Mouse (Mus musculus) forebrain, postnatal 0 days (tissue): ENCODE measurements around the gene Ankrd39. TPM values are rescaled to one million over a fixed set of nuclear protein-coding genes. Genes with fewer than 3 reads are reported as not detected.

Source experiments
- ATAC-seq: fragments of 200-750 bp; cut with Nextera tagmentation; 2 replicates; pipeline ENCODE4 v1.8.0; 2017; ENCODE audit warnings: mild to moderate bottlenecking, moderate library complexity
- DNase-seq: peaks from one replicate; pipeline ENCODE4 v3.0.0-alpha.2; 2015
- H3K27ac ChIP-seq: fragments of 300-500 bp; sonication (generic); 2 replicates; pipeline ENCODE4 v1.5.1; 2014; ENCODE audit warnings: low read depth, mild to moderate bottlenecking, antibody characterized with exemption, low read length, moderate library complexity, mixed read lengths
- H3K27me3 ChIP-seq: fragments of 300-500 bp; sonication (generic); 2 replicates; pipeline ENCODE4 v1.6.1; 2014; ENCODE audit warnings: mild to moderate bottlenecking, low read length, mixed read lengths; ENCODE audit not compliant: insufficient read depth
- H3K36me3 ChIP-seq: fragments of 300-500 bp; sonication (generic); 2 replicates; pipeline ENCODE4 v1.6.1; 2014; ENCODE audit warnings: mild to moderate bottlenecking, moderate library complexity; ENCODE audit not compliant: insufficient read depth
- H3K4me1 ChIP-seq: fragments of 300-500 bp; sonication (generic); 2 replicates; pipeline ENCODE4 v1.6.1; 2014; ENCODE audit warnings: antibody characterized with exemption; ENCODE audit not compliant: insufficient read depth
- H3K4me2 ChIP-seq: fragments of 300-500 bp; sonication (generic); 2 replicates; pipeline ENCODE4 v1.6.1; 2014; ENCODE audit warnings: low read depth, mild to moderate bottlenecking, moderate library complexity
- H3K4me3 ChIP-seq: fragments of 300-500 bp; sonication (generic); 2 replicates; pipeline ENCODE4 v1.5.1; 2014; ENCODE audit warnings: low read depth, low read length, mixed read lengths
- H3K9ac ChIP-seq: fragments of 300-500 bp; sonication (generic); 2 replicates; pipeline ENCODE4 v1.6.1; 2014; ENCODE audit warnings: mild to moderate bottlenecking
- H3K9me3 ChIP-seq: fragments of 300-500 bp; sonication (generic); 2 replicates; pipeline ENCODE4 v1.6.1; 2016; ENCODE audit warnings: low read length
- CTCF ChIP-seq: sonication (generic); IDR thresholded peaks from 2 replicates; pipeline ENCODE4 v1.5.1; 2016; ENCODE audit warnings: antibody characterized with exemption, control low read depth, low read depth
- WGBS: fragments of 180-500 bp; shearing (Covaris S2); extraction: QIAGEN DNeasy Blood & Tissue Kit; methylation state at CpG from one replicate; pipeline ENCODE4 v1.1.7; 2014; 5-methylcytosine and 5-hydroxymethylcytosine counted together
- microRNA-seq, 2 experiments: library from miRNA; unstranded; fragments of <30 nt; microRNA quantifications; one replicate each; pipeline ENCODE4; 2016
- polyA plus RNA-seq: library from polyadenylated mRNA; unstranded; fragments of >200 nt; fragmentation: Nextera tagmentation; extraction: Ambion mirVana; gene quantifications from 2 replicates; pipeline ENCODE4 v1.2.1, GENCODE M21; 2015
- total RNA-seq: library from RNA; depleted of rRNA; stranded (reverse); fragments of >200 nt; gene quantifications from 2 replicates; pipeline ENCODE4 v1.2.3, GENCODE M21; 2014; rRNA removed

Gene Ankrd39
- total and polyA plus RNA-seq, 2 experiments from 2014 or later = 23.6 to 25.5 TPM

DNA sequence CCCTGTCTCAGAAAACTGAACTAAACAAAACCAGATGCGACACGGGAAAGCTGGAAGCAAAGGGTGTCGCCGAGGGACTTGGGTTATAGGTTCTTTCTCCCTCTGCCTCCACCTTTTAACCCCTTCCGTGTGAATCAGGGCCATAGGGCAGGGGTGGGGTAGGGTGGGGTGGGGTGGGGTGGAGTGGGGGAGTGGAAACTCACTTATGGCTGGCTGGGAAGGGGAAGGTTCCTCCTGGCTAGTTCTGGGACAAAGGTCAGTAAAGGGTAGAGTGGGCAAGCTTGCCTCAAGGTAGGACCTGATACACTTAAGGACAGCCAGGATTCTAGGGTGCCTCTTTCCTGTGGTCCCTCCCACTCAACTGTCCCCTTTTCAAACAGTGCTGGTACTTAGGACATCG, 53.9 kb downstream of the Ankrd39 start:
- no peak for DNase-seq
- H3K4me3 ChIP-seq = no peak overlapping the region
- H3K36me3 ChIP-seq = peaks cover 3% of the 10 kb centered on the region; the same call in 1 of the 2 replicates
- no peak overlapping the region for H3K4me2 ChIP-seq
- H3K9ac ChIP-seq = no peak overlapping the region
- WGBS = 88% methylated on average over 6 of the region's 6 CpGs
- no peak for TF ChIP-seq CTCF
- no peaks in the 10 kb centered on the region for H3K9me3 ChIP-seq
- H3K27me3 ChIP-seq = no peaks in the 10 kb centered on the region
- H3K27ac ChIP-seq = no peak overlapping the region
- H3K4me1 ChIP-seq = no peaks in the 10 kb centered on the region
- no peak for ATAC-seq

DNA sequence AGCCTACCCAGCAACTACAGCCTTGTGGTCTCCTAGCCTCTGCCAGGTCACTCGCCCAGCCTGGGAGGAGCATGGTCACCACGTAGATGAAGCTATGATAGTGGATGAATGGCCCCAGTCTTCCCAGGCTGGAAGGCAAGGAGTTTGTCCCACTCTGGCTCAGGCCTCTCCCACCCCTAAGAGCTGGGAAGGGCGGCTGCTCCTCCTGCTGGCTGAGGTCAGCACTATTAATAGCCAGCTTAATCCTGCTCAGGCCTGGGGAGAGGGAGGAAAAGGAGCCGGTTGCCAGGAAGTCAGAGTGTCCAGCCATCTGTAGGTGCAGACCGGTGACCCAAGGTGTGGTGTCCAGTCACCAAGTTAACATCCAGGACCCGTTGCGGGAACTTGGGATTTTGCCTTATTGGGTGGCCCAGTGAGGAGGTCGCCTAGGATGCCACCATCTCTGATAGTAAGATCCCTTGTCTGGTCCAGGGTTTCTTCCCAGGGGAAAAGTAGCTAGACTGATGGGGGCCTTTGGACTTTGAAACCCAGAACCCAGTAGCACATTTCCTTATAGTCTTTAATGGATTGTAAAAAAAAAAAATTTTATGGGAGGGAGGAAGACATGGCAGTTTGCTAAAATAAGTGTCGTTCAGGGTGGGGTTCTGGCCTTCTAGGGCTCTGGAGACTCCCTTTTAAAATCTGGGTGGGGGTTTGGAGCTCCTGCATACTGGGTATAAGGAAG, 54.7 kb downstream of the Ankrd39 start:
- no peaks in the 10 kb centered on the region for H3K36me3 ChIP-seq
- 48% methylated on average over 9 of the region's 9 CpGs for WGBS
- H3K9ac ChIP-seq = no peak overlapping the region
- no peaks in the 10 kb centered on the region for H3K9me3 ChIP-seq
- ATAC-seq (peak; percentile 66), DNase-seq (no peak)
- H3K27me3 ChIP-seq = no peaks in the 10 kb centered on the region
- peak; percentile 57 for TF ChIP-seq CTCF
- no peak overlapping the region for H3K27ac ChIP-seq
- no peaks in the 10 kb centered on the region for H3K4me1 ChIP-seq
- no peak overlapping the region for H3K4me2 ChIP-seq
- no peak overlapping the region for H3K4me3 ChIP-seq

- Histone ChIP-seq H3K27ac (no peak overlapping the region), H3K4me2 (no peak overlapping the region), H3K9me3 (no peaks in the 10 kb centered on the region), H3K27me3 (no peaks in the 10 kb centered on the region), H3K9ac (no peak overlapping the region), H3K4me1 (no peaks in the 10 kb centered on the region), H3K36me3 (no peaks in the 10 kb centered on the region), H3K4me3 (no peak overlapping the region)
- ATAC-seq = no peak
- no peak for DNase-seq
- 57% methylated on average over 6 of the region's 6 CpGs for WGBS
- no peak for TF ChIP-seq CTCF
These were observed 57.6 kb downstream of the Ankrd39 start for GRCm38 (mm10) chr1:36489661-36490060.

Small RNAs within 50 kb of the gene (microRNA-seq; reads per million reads assigned to microRNA genes)
- gene Gm47280 = 0 reads per million in 2 experiments

Other genes starting within 250 kb of the Ankrd39 start
- 3.9 and 9.8 TPM in 2 replicates for gene Arid5a, start 239.7 kb downstream of the Ankrd39 start, total RNA-seq
- gene Arid5a, start 239.7 kb downstream of the Ankrd39 start, polyA plus RNA-seq = 2.2 and 3.4 TPM in 2 replicates
- 43.9 and 53.6 TPM in 2 replicates for gene Kansl3, start 178.3 kb downstream of the Ankrd39 start, total RNA-seq
- gene Kansl3, start 178.3 kb downstream of the Ankrd39 start, polyA plus RNA-seq = 18.6 and 27.8 TPM in 2 replicates
- gene Fer1l5, start 175.2 kb downstream of the Ankrd39 start, total RNA-seq = 0.15 TPM in 1 of 2 replicates, not detected in the other
- 1.0 and 1.2 TPM in 2 replicates for gene Fer1l5, start 175.2 kb downstream of the Ankrd39 start, polyA plus RNA-seq
- 15.5 and 21.8 TPM in 2 replicates for gene Lman2l, start 102.2 kb downstream of the Ankrd39 start, total RNA-seq
- 27.3 and 37.6 TPM in 2 replicates for gene Lman2l, start 102.2 kb downstream of the Ankrd39 start, polyA plus RNA-seq
- gene Cnnm4, start 75.8 kb downstream of the Ankrd39 start, total RNA-seq = 12.3 and 14.6 TPM in 2 replicates
- gene Cnnm4, start 75.8 kb downstream of the Ankrd39 start, polyA plus RNA-seq = 7.2 and 9.4 TPM in 2 replicates
- gene Cnnm3, start 35.6 kb downstream of the Ankrd39 start, total RNA-seq = 25.6 and 29.1 TPM in 2 replicates
- gene Cnnm3, start 35.6 kb downstream of the Ankrd39 start, polyA plus RNA-seq = 3.7 and 4.8 TPM in 2 replicates
- 6.3 and 9.8 TPM in 2 replicates for gene Ankrd23, start 10.6 kb downstream of the Ankrd39 start, total RNA-seq
- gene Ankrd23, start 10.6 kb downstream of the Ankrd39 start, polyA plus RNA-seq = 4.5 and 5.3 TPM in 2 replicates
- gene Gm42417, start 8.0 kb downstream of the Ankrd39 start, total RNA-seq = 0.38 TPM in 1 of 2 replicates, not detected in the other
- 0.27 TPM in 1 of 2 replicates, not detected in the other for gene Gm42417, start 8.0 kb downstream of the Ankrd39 start, polyA plus RNA-seq
- gene Sema4c, start 10.9 kb upstream of the Ankrd39 start, total RNA-seq = 32.8 and 39.1 TPM in 2 replicates
- gene Sema4c, start 10.9 kb upstream of the Ankrd39 start, polyA plus RNA-seq = 17.3 and 24.1 TPM in 2 replicates
- gene Fam178b, start 135.7 kb upstream of the Ankrd39 start, total RNA-seq = 0.23 TPM in 1 of 2 replicates, not detected in the other
- not detected in 2 replicates for gene Fam178b, start 135.7 kb upstream of the Ankrd39 start, polyA plus RNA-seq
- 302 and 470 TPM in 2 replicates for gene Cox5b, start 144.0 kb upstream of the Ankrd39 start, total RNA-seq
- gene Cox5b, start 144.0 kb upstream of the Ankrd39 start, polyA plus RNA-seq = 761 and 882 TPM in 2 replicates
- gene 4933424G06Rik, start 162.7 kb upstream of the Ankrd39 start, total RNA-seq = not detected in 2 replicates
- gene 4933424G06Rik, start 162.7 kb upstream of the Ankrd39 start, polyA plus RNA-seq = 0.39 and 0.71 TPM in 2 replicates
- 137 TPM in 2 replicates for gene Actr1b, start 167.0 kb upstream of the Ankrd39 start, total RNA-seq
- 94.8 and 102 TPM in 2 replicates for gene Actr1b, start 167.0 kb upstream of the Ankrd39 start, polyA plus RNA-seq
- gene Zap70, start 214.4 kb upstream of the Ankrd39 start, total RNA-seq = 2.2 and 4.5 TPM in 2 replicates
- gene Zap70, start 214.4 kb upstream of the Ankrd39 start, polyA plus RNA-seq = 2.1 and 2.9 TPM in 2 replicates